Mouse (Mus musculus) natural killer cell, adult 2 months (primary cell): Measurements from ENCODE around the gene Car11.

Experiments
- DNase-seq, 2 experiments: peaks; one replicate each; pipeline ENCODE4 v3.0.0; 2022; ENCODE audit warnings: low spot score in 2 of 2

Gene Car11

DNA sequence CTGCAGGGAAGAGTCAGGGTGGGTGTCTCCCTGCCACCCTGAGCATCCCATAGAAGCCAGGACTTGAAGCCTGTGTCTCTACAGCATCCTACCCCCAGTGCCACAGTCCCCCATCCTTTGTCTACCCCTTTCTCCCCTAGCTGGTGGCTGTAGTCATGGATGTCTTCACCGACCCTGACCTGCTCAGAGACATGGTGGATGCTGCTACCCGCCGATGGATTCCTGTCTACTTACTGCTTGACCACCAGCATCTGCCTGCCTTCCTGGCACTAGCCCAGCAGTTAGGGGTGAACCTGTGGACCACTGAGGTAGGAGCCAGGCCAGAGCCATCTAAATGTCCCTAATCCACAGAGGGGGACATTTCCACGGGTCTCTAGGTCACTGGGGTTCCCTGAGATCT is 23.7 kb downstream of the Car11 start:
- no peak for DNase-seq

GRCm38 (mm10) chr7:45723781-45724180 is 24.1 kb downstream of the Car11 start:
- no peak for DNase-seq

GRCm38 (mm10) chr7:45725151-45725550 is 25.5 kb downstream of the Car11 start:
- DNase-seq = no peak

- no peak for DNase-seq
Measured at GRCm38 (mm10) chr7:45725713-45726112, 26.1 kb downstream of the Car11 start, which contains the start of gene Spaca4. Gene Spaca4, minus strand, starts transcription at chr7:45725813.

DNA sequence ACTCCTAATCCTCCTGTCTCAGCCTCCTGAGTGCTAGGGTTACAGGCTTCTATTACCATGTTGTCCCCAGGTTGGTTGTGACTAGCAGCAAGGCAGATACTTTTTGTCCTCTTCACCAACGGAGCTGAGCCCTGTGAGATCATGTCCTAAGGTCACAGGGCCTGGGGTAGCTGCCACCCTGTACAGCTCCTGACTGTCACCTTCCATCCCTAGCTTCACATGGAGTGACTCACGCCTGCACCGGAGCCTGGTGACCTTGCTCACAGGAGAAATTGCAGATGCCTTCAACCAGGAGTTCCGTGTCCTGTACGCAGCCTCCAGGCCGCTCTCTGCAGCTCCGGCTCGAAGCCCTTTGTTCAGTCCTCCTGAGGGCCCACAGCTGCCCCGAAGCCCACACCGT is 26.8 kb downstream of the Car11 start:
- no peak for DNase-seq

GRCm38 (mm10) chr7:45727625-45728024 is 28.0 kb downstream of the Car11 start:
- DNase-seq = no peak

- DNase-seq = peak; percentile 32 to 45
Measured at GRCm38 (mm10) chr7:45730727-45731431, 31.2 kb downstream of the Car11 start.

GRCm38 (mm10) chr7:45733477-45733876 is 33.8 kb downstream of the Car11 start:
- DNase-seq = peak; percentile 70 to 72

DNA sequence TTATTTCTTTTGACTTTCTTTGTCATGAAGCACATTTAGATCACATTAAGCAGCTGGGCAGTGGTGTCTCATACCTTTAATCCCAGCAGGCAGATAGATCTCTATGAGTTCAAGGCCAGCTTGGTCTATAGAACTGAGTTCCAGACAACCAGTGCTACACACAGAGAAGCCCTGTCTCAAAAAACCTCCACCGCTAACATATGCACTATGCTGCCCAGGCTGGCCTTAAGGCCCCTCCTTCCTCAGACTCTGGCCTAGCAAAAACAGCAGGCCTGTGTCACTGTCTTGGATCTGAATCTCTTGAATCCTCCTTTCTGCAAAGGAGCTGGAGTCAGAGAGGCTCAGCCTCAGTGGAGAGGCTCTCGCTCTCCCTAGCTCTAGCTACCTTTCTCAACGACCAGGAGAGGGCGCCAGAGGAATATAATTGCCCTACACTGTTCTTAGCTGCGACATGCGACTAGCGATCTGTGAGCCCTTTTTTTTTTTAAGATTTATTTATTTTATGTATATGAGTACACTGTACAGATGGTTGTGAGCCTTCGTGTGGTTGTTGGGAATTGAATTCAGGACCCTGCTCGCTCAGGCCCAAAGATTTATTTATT is 39.6 kb downstream of the Car11 start:
- peak; percentile 79 to 89 for DNase-seq

DNA sequence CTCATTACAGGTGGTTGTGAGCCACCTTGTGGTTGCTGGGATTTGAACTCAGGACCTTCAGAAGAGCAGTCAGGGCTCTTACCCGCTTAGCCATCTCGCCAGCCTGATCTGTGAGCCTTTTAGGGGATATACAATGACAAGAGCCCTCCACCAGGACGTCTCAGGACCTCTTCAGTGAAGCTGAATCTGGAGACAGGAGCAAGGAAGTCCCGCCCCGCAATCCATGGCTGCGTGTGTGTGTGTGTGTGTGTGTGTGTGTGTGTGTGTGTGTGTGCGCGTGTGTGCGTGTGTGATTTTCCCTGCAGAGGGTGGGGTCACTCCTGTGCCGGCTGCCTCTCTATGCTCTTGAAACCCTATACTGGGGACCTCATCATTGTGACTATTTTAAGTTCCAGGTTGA is 40.2 kb downstream of the Car11 start:
- DNase-seq = no peak

DNA sequence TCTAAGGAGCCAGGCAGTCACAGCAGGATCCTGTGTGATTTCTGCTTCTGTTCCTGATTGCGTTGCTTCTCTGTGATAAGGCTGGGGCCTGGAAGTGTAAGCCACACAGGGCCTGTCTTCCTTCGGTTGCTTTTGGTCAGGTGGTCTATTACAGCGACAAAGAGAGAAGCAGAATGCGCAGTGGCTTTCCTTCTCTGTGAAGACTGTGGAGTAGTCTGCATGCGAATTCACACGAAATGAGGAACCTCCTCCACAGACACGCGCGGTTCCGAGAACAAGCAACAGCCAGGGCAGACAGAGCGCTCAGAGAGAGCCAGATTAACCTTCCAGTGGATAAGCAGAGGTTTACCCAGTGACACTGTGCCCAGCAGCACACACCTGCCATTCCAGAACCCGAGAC is 41.7 kb downstream of the Car11 start:
- DNase-seq = no peak

DNA sequence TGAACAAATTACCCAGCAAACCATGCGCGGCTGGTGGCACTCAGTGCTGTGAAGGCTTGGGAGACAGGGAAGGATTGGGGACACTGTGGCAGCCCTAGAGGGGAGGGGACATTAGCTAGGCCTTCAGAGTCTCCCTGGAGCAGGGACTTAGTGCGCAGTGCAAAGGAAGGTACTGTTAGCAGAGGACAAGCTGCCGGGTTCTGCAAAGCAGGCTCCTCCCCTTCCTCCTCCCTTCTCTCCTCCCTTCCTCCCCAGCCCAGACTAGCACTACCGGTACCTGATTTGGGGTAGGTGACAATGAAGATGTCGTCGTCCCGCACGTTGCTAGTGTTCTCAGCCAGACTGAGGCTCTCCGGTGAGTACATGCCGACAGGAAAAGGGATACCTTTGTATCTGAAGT is 42.1 kb downstream of the Car11 start:
- peak; percentile 44 to 55 for DNase-seq

DNA sequence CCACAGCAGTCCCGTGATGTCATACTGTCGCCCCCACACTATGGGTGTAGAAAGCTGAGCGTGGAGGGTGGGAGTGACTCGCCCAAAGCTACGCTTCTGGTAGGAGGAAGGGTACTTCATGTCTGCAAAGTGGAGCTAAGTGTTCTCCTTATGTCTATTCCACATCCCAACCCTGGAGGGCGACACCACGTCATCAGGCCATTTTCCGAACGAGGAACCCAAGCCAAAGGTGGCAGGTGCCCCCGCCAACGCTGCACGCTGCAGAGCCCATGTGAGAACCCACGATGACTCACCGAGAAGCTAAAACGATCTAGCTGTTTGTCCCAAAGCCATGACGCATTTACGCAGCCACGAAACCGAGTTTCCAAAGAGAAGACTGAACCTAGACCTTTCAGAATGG is 42.7 kb downstream of the Car11 start:
- peak; percentile 82 to 88 for DNase-seq

GRCm38 (mm10) chr7:45744387-45744786 is 44.7 kb downstream of the Car11 start:
- peak; percentile 58 to 69 for DNase-seq

- no peak for DNase-seq
Measured at GRCm38 (mm10) chr7:45746518-45746917, 46.9 kb downstream of the Car11 start.

DNA sequence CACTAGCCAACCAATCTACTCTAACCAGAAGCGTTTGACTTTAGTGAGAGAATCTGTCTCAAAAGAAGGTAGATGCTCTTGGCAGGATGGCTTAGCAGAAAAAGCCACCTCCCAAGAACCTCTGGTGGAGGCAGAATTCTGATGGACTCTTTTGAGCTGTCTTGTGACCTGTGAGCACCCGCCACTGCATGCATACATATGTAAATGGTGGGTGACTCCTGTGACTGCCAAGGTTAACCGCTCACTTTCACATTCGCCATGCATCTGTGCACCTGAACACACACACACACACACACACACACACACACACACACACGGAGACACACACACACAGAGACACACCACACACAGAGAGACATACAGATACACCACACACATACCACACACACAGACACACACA is 47.8 kb downstream of the Car11 start:
- no peak for DNase-seq

- DNase-seq = no peak
Measured at GRCm38 (mm10) chr7:45748110-45748509, 48.5 kb downstream of the Car11 start.

DNA sequence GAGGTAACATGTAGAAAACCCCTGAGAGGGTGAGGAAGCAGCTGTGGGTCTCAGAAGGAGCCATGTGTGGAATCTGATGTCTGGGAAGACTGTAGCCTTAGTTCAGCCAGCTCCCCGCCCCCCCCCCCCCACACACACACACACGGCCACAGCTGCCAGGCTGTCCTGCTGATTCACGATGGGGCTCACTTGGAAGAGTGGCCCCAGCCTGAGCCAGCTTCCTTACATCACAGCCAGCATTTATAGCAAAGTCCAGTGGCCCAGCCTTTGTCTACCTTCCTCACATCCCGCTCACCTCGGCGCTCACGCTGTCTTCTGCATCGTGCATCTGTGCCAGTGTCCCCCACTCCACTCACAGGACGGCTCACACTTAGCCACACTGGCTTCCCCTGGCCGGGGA is 49.8 kb downstream of the Car11 start:
- DNase-seq = peak in 1 of 2 experiments; percentile 29

DNA sequence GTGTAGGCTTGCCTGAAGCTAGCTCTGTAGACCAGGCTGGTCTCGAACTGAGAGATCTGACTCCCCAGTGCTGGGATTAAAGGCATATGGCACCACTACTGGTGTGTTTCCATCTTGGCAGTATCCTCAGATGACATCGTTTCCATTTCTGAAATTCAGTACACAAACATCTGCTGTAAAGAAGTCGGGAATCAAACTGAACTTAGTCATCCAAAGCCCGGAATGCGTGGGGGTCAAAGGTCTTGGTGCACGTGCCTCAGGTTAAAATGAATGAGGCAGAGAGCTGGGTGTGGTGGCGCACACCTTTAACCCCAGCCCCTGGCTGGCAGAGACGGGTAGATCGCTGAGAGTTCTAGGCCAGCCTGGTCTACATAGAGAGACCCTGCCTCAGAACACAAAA is 50.5 kb downstream of the Car11 start:
- no peak for DNase-seq
